Mouse (Mus musculus) common myeloid progenitor, adult 5-6 weeks (primary cell): ENCODE measurements around the gene Sdc4. TPM values are rescaled to one million over a fixed set of nuclear protein-coding genes. Genes with fewer than 3 reads are reported as not detected.

Experiments used
- total RNA-seq: library from RNA; stranded (forward); fragments of 200-1000, 187-1606 nt; gene quantifications from 2 replicates; pipeline ENCODE4 v1.2.3, GENCODE M21; 2017

Sdc4 gene
- total RNA-seq, 1 experiment from 2014 or later: 0.05 TPM

Other genes with a start within 250 kb of the Sdc4 start
- gene Wfdc15a, start 243.8 kb downstream of the Sdc4 start, total RNA-seq: not detected in 2 replicates
- not detected in 2 replicates for gene Wfdc15b, start 222.2 kb downstream of the Sdc4 start, total RNA-seq
- gene Svs2, start 205.4 kb downstream of the Sdc4 start, total RNA-seq: not detected in 2 replicates
- not detected in 2 replicates for gene Svs3b, start 187.2 kb downstream of the Sdc4 start, total RNA-seq
- not detected in 2 replicates for gene Svs4, start 165.4 kb downstream of the Sdc4 start, total RNA-seq
- not detected in 2 replicates for gene Svs3a, start 154.6 kb downstream of the Sdc4 start, total RNA-seq
- gene Svs6, start 127.1 kb downstream of the Sdc4 start, total RNA-seq: not detected in 2 replicates
- gene Svs5, start 111.1 kb downstream of the Sdc4 start, total RNA-seq: not detected in 2 replicates
- gene Slpi, start 54.8 kb downstream of the Sdc4 start, total RNA-seq: 10.1 and 10.4 TPM in 2 replicates
- not detected in 2 replicates for gene Rbpjl, start 40.7 kb downstream of the Sdc4 start, total RNA-seq
- not detected in 2 replicates for gene Matn4, start 38.7 kb downstream of the Sdc4 start, total RNA-seq
- gene Sys1, start 13.1 kb upstream of the Sdc4 start, total RNA-seq: 8.9 and 13.4 TPM in 2 replicates
- gene Gm20458, start 17.1 kb upstream of the Sdc4 start, total RNA-seq: 0.46 TPM in 1 of 2 replicates, not detected in the other
- gene Trp53tg5, start 29.8 kb upstream of the Sdc4 start, total RNA-seq: not detected in 2 replicates
- 0.18 TPM in 1 of 2 replicates, not detected in the other for gene Dbndd2, start 42.2 kb upstream of the Sdc4 start, total RNA-seq
- 30.6 and 33.2 TPM in 2 replicates for gene Pigt, start 53.6 kb upstream of the Sdc4 start, total RNA-seq
- not detected in 2 replicates for gene Wfdc2, start 118.5 kb upstream of the Sdc4 start, total RNA-seq
- not detected in 2 replicates for gene Spint3, start 129.6 kb upstream of the Sdc4 start, total RNA-seq
- gene Wfdc6a, start 141.6 kb upstream of the Sdc4 start, total RNA-seq: not detected in 2 replicates
- gene Eppin, start 149.7 kb upstream of the Sdc4 start, total RNA-seq: not detected in 2 replicates
- gene Wfdc6b, start 169.6 kb upstream of the Sdc4 start, total RNA-seq: not detected in 2 replicates
- gene Wfdc8, start 169.7 kb upstream of the Sdc4 start, total RNA-seq: not detected in 2 replicates
- not detected in 2 replicates for gene Wfdc16, start 194.9 kb upstream of the Sdc4 start, total RNA-seq
- gene Wfdc10, start 212.2 kb upstream of the Sdc4 start, total RNA-seq: not detected in 2 replicates
- gene Wfdc9, start 212.7 kb upstream of the Sdc4 start, total RNA-seq: not detected in 2 replicates
- gene Wfdc11, start 230.2 kb upstream of the Sdc4 start, total RNA-seq: not detected in 2 replicates
- gene Wfdc13, start 241.2 kb upstream of the Sdc4 start, total RNA-seq: not detected in 2 replicates